Mouse (Mus musculus) brain, embryonic 14.5 days (tissue): ENCODE results near the gene Slc25a41.
A peak's percentile ranks its signal among the peaks of the same experiment; 100 is the strongest.

Experiments used
- CTCF ChIP-seq: fragments of 200-500 bp; IDR thresholded peaks from 2 replicates; pipeline ENCODE4 v1.5.1; 2012; ENCODE audit warnings: inconsistent platforms, mild to moderate bottlenecking, moderate library complexity, borderline replicate concordance; ENCODE audit not compliant: insufficient read depth, insufficient read length; ENCODE audit errors: extremely low read depth
- POLR2A ChIP-seq: fragments of 200-500 bp; IDR thresholded peaks from 2 replicates; pipeline ENCODE4 v1.6.1; 2012; ENCODE audit warnings: mild to moderate bottlenecking, inconsistent platforms, borderline replicate concordance; ENCODE audit not compliant: poor library complexity, insufficient read depth, insufficient read length, severe bottlenecking; ENCODE audit errors: extremely low read depth

- TF ChIP-seq CTCF, result no peak
- TF ChIP-seq POLR2A, result peak; percentile 69; the same call in 1 of the 2 replicates
Observed at GRCm38 (mm10) chr17:57087049-57087832, 45.8 kb upstream of the Slc25a41 start, which contains the start of gene Tubb4a.
